Mouse (Mus musculus) embryonic facial prominence, embryonic 15.5 days (tissue): ENCODE measurements around the gene Rfc1. TPM values are rescaled to one million over a fixed set of nuclear protein-coding genes. Genes with fewer than 3 reads are reported as not detected.

Source experiments
- ATAC-seq: fragments of 200-750 bp; cut with Nextera tagmentation; 2 replicates; pipeline ENCODE4 v1.8.0; 2017; ENCODE audit warnings: low read depth, moderate TSS enrichment; ENCODE audit not compliant: insufficient number of reproducible peaks, low FRiP score, low TSS enrichment
- H3K27ac ChIP-seq: fragments of 300-500 bp; sonication (generic); replicated peaks from 2 replicates; pipeline ENCODE4 v1.5.1; 2015; ENCODE audit warnings: mild to moderate bottlenecking, inconsistent platforms
- H3K27me3 ChIP-seq: fragments of 300-500 bp; sonication (generic); 2 replicates; pipeline ENCODE4 v1.6.1; 2015; ENCODE audit warnings: inconsistent platforms
- H3K36me3 ChIP-seq: fragments of 300-500 bp; sonication (generic); 2 replicates; pipeline ENCODE4 v1.6.1; 2015; ENCODE audit warnings: mild to moderate bottlenecking, inconsistent platforms
- H3K4me1 ChIP-seq: fragments of 300-500 bp; sonication (generic); 2 replicates; pipeline ENCODE4 v1.6.1; 2015; ENCODE audit warnings: inconsistent platforms
- H3K4me2 ChIP-seq: fragments of 300-500 bp; sonication (generic); replicated peaks from 2 replicates; pipeline ENCODE4 v1.6.1; 2015; ENCODE audit warnings: mild to moderate bottlenecking, inconsistent platforms
- H3K4me3 ChIP-seq: fragments of 300-500 bp; sonication (generic); replicated peaks from 2 replicates; pipeline ENCODE4 v1.5.1; 2015; ENCODE audit warnings: mild to moderate bottlenecking, inconsistent platforms
- H3K9ac ChIP-seq: fragments of 300-500 bp; sonication (generic); 2 replicates; pipeline ENCODE4 v1.6.1; 2015; ENCODE audit warnings: inconsistent platforms
- H3K9me3 ChIP-seq: fragments of 300-500 bp; sonication (generic); replicated peaks from 2 replicates; pipeline ENCODE4 v1.6.1; 2016; ENCODE audit warnings: inconsistent platforms
- WGBS: fragments of 180-500 bp; shearing (Covaris S2); methylation state at CpG from one replicate; pipeline ENCODE4 v1.1.7; 2015; 5-methylcytosine and 5-hydroxymethylcytosine counted together
- polyA plus RNA-seq: library from polyadenylated mRNA; unstranded; fragments of >200 nt; fragmentation: Nextera tagmentation; extraction: Ambion mirVana; gene quantifications from 2 replicates; pipeline ENCODE4 v1.2.1, GENCODE M21; 2015

Gene Rfc1
- polyA plus RNA-seq, 1 experiment from 2014 or later, result 83.4 TPM

DNA sequence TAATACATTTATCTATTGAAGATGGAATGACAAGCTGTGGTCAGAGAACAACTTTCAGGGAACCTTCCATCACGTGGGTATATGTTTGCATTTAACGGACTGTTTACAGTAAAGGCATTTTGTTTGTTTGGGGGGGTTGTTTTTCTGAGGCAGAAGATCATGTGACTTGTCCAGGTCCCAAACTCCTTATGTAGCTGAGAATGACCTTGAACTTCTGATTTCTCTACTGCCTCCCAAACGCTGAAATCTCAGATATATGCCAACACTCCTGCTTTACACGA lies 545 bp upstream of the Rfc1 start:
- Histone ChIP-seq H3K4me1 (peaks cover 10% of the 10 kb centered on the region), H3K4me2 (peak overlapping the region; percentile 51), H3K27me3 (no peaks in the 10 kb centered on the region), H3K4me3 (peak overlapping the region; percentile 79), H3K9ac (no peak overlapping the region), H3K27ac (no peak overlapping the region), H3K36me3 (0 out of 2 replicates have a peak, but pooled peaks cover 11% of the 10 kb centered on the region), H3K9me3 (no peaks in the 10 kb centered on the region)
- no peak for ATAC-seq
- WGBS, result 22% methylated on average over 4 of the region's 4 CpGs

- peak overlapping the region; percentile 79 for H3K4me3 ChIP-seq
- H3K9me3 ChIP-seq, result no peaks in the 10 kb centered on the region
- no peak for ATAC-seq
- H3K36me3 ChIP-seq, result 0 out of 2 replicates have a peak, but pooled peaks cover 11% of the 10 kb centered on the region
- peaks cover 10% of the 10 kb centered on the region for H3K4me1 ChIP-seq
- peak overlapping the region; percentile 87; the same call in 1 of the 2 replicates for H3K27ac ChIP-seq
- WGBS, result 3% methylated on average over 8 of the region's 8 CpGs
- H3K27me3 ChIP-seq, result no peaks in the 10 kb centered on the region
- H3K4me2 ChIP-seq, result peak overlapping the region; percentile 51
- H3K9ac ChIP-seq, result peak overlapping the region; percentile 68
Observed at GRCm38 (mm10) chr5:65334788-65335187, 682 bp downstream of the Rfc1 start.

DNA sequence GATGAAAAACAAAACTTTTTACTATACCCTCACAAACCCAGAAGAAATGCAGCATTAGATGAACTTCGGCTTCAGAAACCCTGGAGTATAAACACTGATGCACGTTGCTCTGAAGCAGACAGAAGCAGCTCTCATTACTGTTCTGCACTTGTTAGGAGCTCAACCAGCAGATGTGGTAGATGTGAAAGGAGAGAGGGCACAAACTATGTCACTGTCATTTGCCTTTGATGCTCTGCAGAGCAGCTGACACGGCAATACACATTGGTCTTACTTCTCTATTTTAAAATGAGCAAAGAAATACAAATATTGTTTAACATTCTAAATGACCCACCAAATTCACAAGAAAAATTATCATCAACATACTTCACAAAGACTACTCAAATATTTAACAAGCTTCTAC lies 5.5 kb downstream of the Rfc1 start:
- no peak overlapping the region for H3K4me2 ChIP-seq
- H3K9me3 ChIP-seq, result no peaks in the 10 kb centered on the region
- no peak overlapping the region for H3K4me3 ChIP-seq
- 74% methylated on average over 3 of the region's 3 CpGs for WGBS
- no peaks in the 10 kb centered on the region for H3K27me3 ChIP-seq
- 0 out of 2 replicates have a peak, but pooled peaks cover 11% of the 10 kb centered on the region for H3K36me3 ChIP-seq
- peaks cover 7% of the 10 kb centered on the region; the same call in 1 of the 2 replicates for H3K4me1 ChIP-seq
- H3K9ac ChIP-seq, result no peak overlapping the region
- ATAC-seq, result no peak
- no peak overlapping the region for H3K27ac ChIP-seq

- Histone ChIP-seq H3K9ac (no peak overlapping the region), H3K36me3 (no peaks in the 10 kb centered on the region), H3K9me3 (no peaks in the 10 kb centered on the region), H3K27ac (no peak overlapping the region), H3K4me2 (no peak overlapping the region), H3K4me1 (no peaks in the 10 kb centered on the region), H3K4me3 (no peak overlapping the region), H3K27me3 (no peaks in the 10 kb centered on the region)
- WGBS, result 69% methylated on average over 5 of the region's 5 CpGs
- no peak for ATAC-seq
Observed at GRCm38 (mm10) chr5:65326212-65326611, 9.3 kb downstream of the Rfc1 start.

DNA sequence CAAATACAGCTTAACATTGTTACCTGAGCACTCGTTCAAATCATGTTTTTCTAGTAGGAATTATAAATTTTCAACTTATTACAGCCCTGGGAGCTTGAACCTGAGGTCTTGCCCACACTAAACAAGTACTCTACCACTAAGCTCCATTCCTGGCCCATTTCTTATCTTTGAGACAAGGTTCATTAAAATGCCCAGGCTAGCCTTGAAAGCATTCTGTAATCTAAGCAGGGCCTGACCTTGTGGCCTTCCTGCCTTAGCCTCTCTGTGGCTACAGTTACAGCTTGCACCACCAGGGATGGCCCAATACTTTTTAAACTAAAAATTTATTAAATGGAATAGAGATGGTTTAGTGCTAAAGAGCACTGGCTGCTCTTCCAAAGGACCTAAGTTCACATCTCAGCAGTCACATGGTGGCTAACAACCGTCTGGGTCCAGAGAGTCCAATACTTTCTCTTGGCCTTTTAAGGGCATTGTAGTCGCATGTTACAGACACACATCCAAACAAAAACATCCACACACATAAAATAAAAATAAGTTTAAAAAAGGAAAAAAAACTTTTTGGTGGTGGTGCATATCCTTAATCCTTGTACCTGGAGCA lies 10.6 kb downstream of the Rfc1 start:
- H3K4me3 ChIP-seq, result no peak overlapping the region
- no peak overlapping the region for H3K27ac ChIP-seq
- WGBS, result 88% methylated on average over 3 of the region's 3 CpGs
- H3K9me3 ChIP-seq, result no peaks in the 10 kb centered on the region
- no peaks in the 10 kb centered on the region for H3K27me3 ChIP-seq
- H3K36me3 ChIP-seq, result no peaks in the 10 kb centered on the region
- no peak for ATAC-seq
- H3K9ac ChIP-seq, result no peak overlapping the region
- no peaks in the 10 kb centered on the region for H3K4me1 ChIP-seq
- H3K4me2 ChIP-seq, result no peak overlapping the region

- Histone ChIP-seq H3K4me1 (no peaks in the 10 kb centered on the region), H3K27me3 (no peaks in the 10 kb centered on the region), H3K36me3 (peaks cover under 1% of the 10 kb centered on the region; the same call in 1 of the 2 replicates), H3K27ac (no peak overlapping the region), H3K4me3 (no peak overlapping the region), H3K4me2 (no peak overlapping the region), H3K9ac (no peak overlapping the region), H3K9me3 (no peaks in the 10 kb centered on the region)
- WGBS, result 86% methylated on average over 3 of the region's 3 CpGs
- ATAC-seq, result no peak
Observed at GRCm38 (mm10) chr5:65324271-65324670, 11.2 kb downstream of the Rfc1 start.

DNA sequence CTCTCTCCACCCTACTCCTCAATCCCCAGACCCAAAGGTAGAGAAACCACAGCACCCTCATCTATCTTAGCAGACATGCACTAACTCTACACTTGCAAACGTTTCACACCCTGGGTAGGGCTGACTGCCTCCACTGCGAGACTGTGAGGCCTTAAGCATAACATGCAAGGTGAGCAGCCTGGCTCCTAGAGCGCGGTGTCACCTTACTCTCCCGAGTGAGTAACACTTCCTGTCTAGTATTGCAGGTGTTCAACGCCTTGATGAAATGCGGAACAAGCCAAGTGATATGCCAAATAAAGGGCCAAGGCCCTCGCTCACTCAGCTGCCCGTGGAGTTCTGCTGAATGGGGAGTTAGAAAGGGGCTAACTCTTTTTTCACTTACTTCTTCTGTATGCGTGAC lies 13.3 kb downstream of the Rfc1 start:
- Histone ChIP-seq H3K27ac (no peak overlapping the region), H3K4me1 (no peaks in the 10 kb centered on the region), H3K9ac (no peak overlapping the region), H3K27me3 (no peaks in the 10 kb centered on the region), H3K4me3 (no peak overlapping the region), H3K4me2 (no peak overlapping the region), H3K9me3 (no peaks in the 10 kb centered on the region), H3K36me3 (peaks cover 17% of the 10 kb centered on the region)
- WGBS, result 65% methylated on average over 10 of the region's 10 CpGs
- no peak for ATAC-seq

DNA sequence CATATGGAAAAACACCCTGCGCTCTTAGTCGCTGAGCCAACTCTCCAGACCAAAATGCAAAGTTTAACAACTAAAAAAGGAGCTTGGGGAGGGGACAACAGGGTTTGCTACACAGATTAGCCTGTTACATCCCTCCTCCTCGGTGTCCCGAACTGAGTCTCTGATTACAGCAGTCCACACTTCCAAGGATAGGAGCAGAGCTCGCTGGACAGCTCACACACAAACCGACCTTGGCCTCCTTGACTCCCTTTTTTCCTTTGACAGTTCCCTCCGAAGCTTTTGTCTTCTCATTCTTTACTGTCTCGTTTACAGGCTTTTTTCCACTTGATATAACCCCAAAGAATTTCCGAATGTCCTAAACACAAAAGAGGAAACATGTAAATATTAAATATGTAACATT lies 16.3 kb downstream of the Rfc1 start:
- whole genome bisulfite sequencing, result 86% methylated on average over 9 of the region's 9 CpGs
- no peak for ATAC-seq
- no peaks in the 10 kb centered on the region for H3K9me3 ChIP-seq

DNA sequence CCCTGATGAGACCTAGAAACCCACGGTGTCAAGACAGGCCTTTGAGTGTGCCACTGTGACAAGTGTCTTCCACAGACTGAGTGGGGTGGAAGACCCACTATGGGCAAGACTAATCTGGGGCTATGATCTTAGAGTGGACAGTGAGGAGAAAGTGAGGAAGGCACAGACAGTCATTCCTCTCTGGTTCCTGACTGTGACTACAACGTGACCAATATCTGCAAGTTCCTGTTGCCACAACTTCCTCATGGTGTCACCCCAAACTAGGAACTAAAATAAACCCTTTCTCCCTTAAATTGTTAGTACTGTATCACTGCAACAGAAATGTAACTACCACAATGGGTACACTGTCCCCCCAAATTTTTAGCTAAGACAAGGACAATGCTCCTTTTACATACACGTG lies 26.6 kb downstream of the Rfc1 start:
- Histone ChIP-seq H3K27me3 (no peaks in the 10 kb centered on the region), H3K4me1 (no peaks in the 10 kb centered on the region), H3K4me3 (no peak overlapping the region), H3K9ac (no peak overlapping the region), H3K9me3 (no peaks in the 10 kb centered on the region), H3K27ac (no peak overlapping the region), H3K4me2 (no peak overlapping the region), H3K36me3 (peaks cover 47% of the 10 kb centered on the region)
- no peak for ATAC-seq
- WGBS, result 93% methylated on average over 3 of the region's 3 CpGs

More for the DNA sequence above, 16.3 kb downstream of the Rfc1 start:
- Histone ChIP-seq H3K27me3 (no peaks in the 10 kb centered on the region), H3K4me1 (no peaks in the 10 kb centered on the region), H3K4me3 (no peak overlapping the region), H3K27ac (no peak overlapping the region), H3K4me2 (no peak overlapping the region), H3K9ac (no peak overlapping the region), H3K36me3 (peaks cover 36% of the 10 kb centered on the region)

GRCm38 (mm10) chr5:65308208-65308607 lies 27.3 kb downstream of the Rfc1 start:
- Histone ChIP-seq H3K4me1 (no peaks in the 10 kb centered on the region), H3K9ac (no peak overlapping the region), H3K27ac (no peak overlapping the region), H3K27me3 (no peaks in the 10 kb centered on the region), H3K4me2 (no peak overlapping the region), H3K9me3 (no peaks in the 10 kb centered on the region), H3K36me3 (peaks cover 44% of the 10 kb centered on the region), H3K4me3 (no peak overlapping the region)
- ATAC-seq, result no peak
- WGBS, result 92% methylated on average over 7 of the region's 7 CpGs

- no peak overlapping the region for H3K4me3 ChIP-seq
- H3K27ac ChIP-seq, result no peak overlapping the region
- no peaks in the 10 kb centered on the region for H3K4me1 ChIP-seq
- no peaks in the 10 kb centered on the region for H3K27me3 ChIP-seq
- H3K9ac ChIP-seq, result no peak overlapping the region
- H3K36me3 ChIP-seq, result peaks cover 24% of the 10 kb centered on the region
- no peaks in the 10 kb centered on the region for H3K9me3 ChIP-seq
- no peak overlapping the region for H3K4me2 ChIP-seq
- 77% methylated on average over 9 of the region's 9 CpGs for WGBS
- ATAC-seq, result no peak
Observed at GRCm38 (mm10) chr5:65305516-65305915, 30.0 kb downstream of the Rfc1 start.

- 90% methylated on average over 9 of the region's 9 CpGs for WGBS
- Histone ChIP-seq H3K9me3 (no peaks in the 10 kb centered on the region), H3K27ac (no peak overlapping the region), H3K4me3 (no peak overlapping the region), H3K4me1 (no peaks in the 10 kb centered on the region), H3K27me3 (no peaks in the 10 kb centered on the region), H3K9ac (no peak overlapping the region), H3K36me3 (peaks cover 35% of the 10 kb centered on the region), H3K4me2 (no peak overlapping the region)
- no peak for ATAC-seq
Observed at GRCm38 (mm10) chr5:65300121-65300520, 35.3 kb downstream of the Rfc1 start.
